Mouse (Mus musculus): ENCODE measurements at regions not wholly inside any gene's neighbourhood (a gene's known extent, or its start where the extent isn't known, plus 50 kb on each side); places are given as distances from the start of the nearest gene placed in this dataset.

DNA sequence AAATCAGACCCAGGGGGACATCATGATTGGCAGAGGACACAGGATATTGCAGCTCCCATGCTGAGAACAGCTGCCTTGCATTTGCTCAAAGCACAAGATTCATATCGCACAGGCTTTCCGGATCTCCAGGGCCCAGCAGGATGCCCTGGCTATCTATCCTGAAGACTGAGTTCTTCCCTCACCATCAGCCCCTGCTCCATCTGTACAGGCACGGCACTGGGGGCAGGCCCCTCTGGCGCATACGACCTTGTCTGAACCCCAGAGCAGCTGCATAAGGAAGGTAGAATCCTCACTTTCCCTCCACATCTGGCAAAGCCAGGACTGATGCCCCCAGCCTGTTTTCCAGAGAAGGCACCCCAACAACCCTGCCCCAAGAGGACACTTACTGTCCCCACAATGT is 266.8 kb downstream of the Tns1 start:
- DNase-seq (ENCODE audit: extremely low read depth, insufficient read length, low spot score), result no peak

DNA sequence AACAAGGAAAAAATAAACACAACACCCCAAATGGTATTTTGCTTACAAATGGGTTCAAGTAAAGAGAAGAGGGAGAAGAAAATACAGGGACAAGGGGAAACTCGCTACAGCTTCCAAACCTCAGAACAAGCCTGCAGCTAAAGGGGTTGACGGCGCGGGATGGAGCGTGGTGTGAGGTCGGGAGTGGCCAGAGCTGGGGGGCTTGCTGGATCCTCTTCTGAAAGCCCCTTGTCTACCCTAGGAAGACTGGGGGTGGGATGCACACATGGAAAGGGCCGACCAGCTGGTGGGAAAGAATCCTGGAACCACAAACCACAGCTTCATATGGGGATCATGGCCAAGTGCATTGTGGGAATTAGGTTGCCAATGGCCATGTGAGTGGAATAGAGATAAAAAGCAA is 267.4 kb downstream of the Tns1 start:
- no peak for DNase-seq (ENCODE audit: extremely low read depth, insufficient read length, low spot score)

DNA sequence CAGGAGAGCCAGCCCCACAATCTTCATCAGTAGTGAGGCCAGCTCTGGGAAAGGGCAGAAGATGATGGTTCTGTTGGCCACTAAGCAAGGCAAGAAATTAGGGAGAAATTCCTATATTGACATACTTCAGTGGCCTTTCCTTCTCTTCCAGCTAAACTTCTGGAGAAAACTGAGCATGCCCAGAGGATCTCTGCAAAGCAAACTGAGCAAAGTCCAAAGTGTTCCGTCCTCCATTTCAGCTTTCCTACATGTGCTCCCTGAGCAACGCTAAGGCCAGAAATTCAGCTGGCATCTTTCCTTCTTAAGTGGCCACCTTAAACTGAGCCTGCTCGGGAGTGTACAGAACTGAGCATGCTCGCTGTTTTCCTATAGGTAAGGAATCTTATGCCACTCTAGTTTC is 268.9 kb downstream of the Tns1 start:
- DNase-seq (ENCODE audit: extremely low read depth, insufficient read length, low spot score), result no peak

DNA sequence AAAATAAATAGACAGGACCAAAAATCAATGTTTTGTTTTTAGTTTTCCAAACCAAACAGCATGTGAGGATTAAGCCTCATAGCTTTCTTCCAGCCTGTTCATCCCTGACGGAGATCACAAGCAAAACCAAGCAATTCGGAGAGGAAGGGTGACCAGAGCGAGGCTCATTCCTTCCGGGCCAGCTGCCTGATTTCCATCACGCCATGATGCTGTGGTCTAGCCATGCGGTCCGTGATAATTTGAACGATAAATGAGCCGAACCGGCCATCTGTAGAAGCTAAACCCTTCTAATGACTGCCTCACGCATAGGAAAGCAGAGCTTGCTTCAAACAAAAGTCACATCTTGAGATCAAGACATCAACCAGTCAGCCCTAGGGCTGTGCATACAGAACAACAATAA is 270.4 kb downstream of the Tns1 start:
- DNase-seq (ENCODE audit: extremely low read depth, insufficient read length, low spot score), result no peak

DNA sequence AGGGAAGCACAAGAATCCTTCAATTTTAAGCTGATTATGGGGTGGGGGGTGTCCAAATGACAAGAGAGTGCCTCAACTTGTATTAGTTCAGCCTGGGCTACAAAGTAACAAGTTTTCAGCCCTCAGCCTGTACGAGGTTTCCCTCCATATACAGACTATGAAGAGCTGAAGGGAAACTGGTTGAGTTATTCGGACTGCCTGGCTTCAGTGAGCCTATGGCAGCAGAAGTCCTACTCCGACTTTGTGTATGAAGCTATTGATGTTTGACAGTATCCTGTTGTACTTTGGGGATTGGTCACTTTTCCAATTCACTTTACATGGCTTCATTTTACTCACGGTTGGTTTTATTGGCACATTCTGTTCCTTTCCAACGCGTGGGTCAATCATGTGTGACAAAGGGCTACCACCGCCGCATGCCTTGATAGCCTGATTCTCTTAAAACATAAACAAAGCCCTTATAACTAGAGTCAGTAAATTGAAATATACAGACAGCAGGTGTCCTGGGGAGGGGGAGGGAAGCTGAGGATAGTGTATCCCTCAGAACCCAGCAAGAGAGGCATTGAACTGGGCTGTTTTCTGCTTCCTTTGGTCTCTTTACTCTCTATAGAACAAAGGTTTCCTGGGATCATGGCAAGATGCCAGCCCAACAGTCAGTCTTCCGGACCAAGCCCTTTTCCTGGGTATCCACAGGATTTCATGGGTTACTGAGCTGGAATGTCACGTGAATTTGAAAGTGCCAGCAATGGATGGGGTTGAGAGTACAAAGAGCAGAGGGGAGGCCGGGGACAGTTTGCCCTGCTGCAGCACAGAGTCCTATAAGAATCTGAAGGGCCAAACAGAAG is 273.9 kb downstream of the Tns1 start:
- DNase-seq (ENCODE audit: extremely low read depth, insufficient read length, low spot score), result no peak

DNA sequence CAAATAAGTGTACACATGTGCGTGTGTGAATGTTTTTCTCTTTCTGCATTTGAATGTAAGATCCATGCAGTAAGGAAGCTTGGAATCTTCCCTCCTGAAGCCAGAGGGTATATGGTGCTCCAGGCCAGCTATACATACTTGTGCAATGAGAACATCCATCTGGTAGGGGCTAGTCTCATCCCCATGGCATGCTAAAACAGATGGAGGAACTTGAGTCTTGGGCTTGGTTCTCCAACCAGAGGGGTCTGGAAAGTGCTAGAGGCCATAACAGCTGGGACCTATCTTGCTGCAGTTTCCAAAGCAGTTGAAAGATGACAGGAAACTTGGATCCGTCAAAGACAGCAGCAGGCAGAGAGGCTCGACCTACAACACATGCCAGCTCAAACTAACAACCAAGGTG is 275.9 kb downstream of the Tns1 start:
- no peak for DNase-seq (ENCODE audit: extremely low read depth, insufficient read length, low spot score)

DNA sequence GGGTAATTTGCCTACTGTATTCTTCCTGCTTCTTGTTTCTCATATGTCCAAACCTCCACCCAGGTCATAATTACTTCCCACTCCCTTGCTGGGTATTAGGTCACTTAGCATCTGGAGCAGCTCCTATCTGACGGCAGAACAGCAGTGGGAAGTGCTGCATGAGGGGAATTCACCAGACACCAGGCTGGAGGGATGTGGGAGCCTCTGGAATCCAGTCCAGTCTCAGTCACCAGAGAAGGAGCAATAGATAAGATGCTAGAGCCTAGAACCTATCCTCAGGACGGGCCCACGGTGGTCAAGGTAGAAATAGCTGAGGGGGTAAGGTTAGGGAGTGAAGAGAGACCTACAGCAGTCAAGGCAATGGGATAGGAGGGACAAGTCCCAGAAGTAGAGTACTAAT is 277.1 kb downstream of the Tns1 start:
- DNase-seq (ENCODE audit: extremely low read depth, insufficient read length, low spot score), result no peak

DNA sequence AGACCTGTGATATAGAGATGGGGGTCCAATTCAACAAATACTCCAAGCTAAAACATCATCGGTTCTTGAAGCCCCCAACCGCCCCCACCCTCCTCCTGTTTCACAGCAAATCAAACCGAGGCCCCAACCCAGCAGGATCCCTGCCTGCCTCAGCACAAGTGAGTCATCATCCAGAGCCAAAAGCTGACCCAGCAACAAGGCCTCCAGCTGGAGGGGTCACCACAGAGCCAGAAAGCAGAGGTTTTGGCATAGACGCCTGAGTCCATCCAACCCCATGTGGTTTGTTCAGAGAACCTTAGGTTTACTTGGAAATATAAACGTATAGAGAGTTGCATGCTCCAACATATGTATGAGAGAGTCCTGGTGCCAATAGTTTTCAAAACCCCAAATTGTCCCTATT is 279.1 kb downstream of the Tns1 start:
- no peak for DNase-seq (ENCODE audit: extremely low read depth, insufficient read length, low spot score)

DNA sequence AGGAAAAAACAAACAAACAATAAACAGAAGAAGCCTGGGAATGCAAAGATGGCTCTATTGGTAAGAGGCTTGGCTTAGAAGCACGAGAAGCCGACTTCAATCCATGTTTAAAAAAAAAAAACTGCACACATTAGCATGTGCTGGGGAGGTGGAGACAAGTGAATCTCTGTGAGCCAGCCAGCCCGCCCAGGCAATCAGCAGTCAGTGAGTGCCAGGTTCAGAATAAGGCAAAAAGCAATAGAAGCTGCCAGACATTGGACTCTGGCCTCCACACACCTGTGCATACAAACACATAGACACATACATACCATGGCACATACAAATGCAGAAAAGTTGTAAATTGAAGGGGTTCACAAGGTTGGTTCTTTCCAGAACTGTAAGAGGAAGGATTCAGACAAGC is 279.7 kb downstream of the Tns1 start:
- no peak for DNase-seq (ENCODE audit: extremely low read depth, insufficient read length, low spot score)

DNA sequence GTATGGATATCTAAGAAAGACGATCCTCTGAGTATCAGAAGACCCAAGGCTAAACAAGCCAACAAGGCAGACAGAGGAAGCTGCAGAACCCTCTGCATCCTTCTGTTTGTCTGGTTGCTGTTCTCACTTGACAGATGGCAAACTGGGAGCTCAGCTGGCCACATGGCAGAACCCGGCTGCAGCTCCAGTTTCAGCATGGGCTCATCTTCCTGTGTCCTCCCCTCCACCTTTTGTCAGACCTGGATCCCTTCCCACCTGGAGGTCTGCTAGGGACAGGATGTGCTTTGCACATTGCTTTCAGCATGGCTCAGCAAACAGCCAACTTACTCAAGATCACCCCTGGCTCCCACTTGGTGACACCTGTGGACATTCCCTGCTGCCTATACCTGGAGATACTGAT is 284.9 kb downstream of the Tns1 start:
- no peak for DNase-seq (ENCODE audit: extremely low read depth, insufficient read length, low spot score)

DNA sequence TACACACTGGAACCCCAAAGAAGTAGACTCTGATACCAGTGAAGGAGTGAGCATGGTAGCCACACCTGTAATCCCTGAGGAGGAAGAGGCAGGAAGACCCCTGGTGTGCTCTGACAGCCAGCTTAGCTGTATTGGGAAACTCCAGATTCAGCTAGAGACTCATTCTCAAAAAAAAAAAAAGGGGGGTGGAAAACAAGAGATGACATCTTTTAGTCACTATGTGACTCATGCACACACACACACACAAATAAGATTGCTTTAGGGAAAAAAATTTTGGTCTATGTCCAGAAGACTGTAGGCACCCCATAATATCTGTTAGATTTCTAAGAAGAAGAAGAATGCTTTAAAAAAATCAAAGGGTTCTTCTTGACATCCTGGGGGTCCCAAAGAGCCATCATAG is 287.6 kb downstream of the Tns1 start:
- DNase-seq (ENCODE audit: extremely low read depth, insufficient read length, low spot score), result no peak

DNA sequence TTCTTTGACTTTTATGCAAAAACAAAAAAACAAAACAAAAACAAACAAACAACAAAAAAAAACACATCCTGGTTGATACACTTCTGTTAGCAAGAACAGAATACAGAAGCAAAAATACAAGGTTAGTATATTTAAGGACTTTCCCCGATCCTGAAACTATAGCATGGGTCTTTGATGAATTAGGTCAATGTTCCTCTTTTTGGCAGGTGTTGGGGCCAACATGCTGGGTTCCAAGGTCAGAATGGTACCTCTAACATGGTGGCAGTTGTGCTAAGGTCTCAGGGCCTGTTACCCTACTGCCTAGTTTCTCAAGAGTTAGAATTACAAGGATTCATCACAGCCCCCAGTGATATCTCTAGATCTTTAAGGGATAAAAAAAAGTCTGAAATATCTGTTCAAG is 289.7 kb downstream of the Tns1 start:
- no peak for DNase-seq (ENCODE audit: extremely low read depth, insufficient read length, low spot score)

DNA sequence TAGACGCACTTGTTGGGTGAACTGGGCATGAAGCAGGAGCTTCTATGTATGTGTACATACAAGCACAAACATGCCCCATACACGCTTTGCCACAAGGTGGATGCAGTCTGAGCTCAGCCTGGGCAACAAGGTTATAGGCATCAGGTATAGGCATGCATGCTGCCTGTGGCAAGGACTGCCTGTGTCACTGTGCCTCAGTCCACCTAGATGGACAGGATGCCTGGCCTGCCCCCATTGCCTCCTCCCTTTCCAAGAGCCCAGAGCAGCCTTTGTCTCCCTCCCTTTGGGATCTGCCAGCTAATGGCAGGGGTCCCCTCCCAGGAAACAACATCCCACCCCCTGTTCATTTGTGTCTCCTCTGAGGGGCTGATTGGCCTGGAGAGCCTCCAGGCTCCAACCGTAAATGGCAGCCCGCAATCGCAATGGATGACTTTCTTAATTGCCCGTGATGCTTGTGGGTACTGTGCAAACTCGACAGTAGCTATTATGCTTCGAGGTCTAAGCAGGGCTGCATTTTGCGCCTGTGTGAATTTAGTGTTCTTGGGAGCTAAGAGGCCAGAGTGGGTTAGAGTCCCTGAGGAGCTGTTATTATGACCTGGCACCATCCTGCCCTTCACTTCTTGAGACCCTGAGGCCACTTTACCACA is 293.6 kb downstream of the Tns1 start:
- DNase-seq (ENCODE audit: extremely low read depth, insufficient read length, low spot score), result no peak

DNA sequence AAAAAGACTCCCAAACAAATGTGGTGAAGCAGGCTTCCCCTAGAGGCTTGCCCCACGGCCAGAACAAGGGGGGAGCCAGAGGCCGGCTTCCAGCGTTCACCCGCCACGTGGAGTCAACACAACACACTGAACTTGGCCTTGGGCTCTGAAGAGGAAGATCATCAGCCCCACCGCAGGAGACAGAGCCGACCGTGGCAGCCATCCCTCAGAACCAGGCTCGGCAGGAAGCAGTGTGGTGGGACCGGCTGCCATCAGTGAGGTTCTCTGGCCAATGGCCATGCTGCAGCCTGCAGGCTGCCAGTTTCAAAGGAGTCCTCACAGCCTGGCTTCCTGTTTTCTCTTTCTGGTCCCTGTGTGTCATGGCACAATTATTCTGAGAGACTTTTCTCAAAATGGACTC is 295.3 kb downstream of the Tns1 start:
- no peak for DNase-seq (ENCODE audit: extremely low read depth, insufficient read length, low spot score)

DNA sequence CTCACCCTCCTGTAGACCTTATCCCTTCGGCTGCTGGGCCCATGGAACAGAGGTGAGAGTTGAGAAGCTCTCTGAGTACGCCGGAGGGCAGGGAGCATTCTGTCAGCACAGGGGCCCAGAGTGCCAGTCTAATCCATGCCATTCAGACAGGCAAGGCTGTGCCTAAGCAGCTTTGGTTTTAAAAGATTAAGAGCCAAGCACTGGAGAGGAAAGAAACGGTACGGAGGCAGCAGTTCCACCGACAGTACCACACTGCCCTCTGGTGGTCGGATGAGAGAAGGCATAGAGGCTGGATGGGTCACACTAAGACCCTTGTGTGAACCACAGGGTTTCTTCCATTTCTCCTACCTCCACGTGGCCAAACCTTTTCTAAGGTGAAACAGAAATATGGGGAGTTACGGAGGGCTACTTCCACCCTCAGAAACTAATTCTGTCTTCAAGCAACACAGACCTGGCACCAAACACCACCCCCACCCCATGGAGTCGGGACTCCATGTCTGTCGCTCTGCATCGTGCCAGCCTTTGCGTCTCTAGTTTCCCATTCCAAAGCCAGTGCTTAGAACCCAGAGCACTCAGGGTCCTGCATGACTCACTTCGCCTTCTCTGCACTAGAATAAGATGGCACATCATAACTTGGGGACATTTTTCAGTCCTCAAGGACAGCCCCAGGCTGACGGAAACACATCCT is 297.9 kb downstream of the Tns1 start:
- DNase-seq (ENCODE audit: extremely low read depth, insufficient read length, low spot score), result peak; percentile 31

DNA sequence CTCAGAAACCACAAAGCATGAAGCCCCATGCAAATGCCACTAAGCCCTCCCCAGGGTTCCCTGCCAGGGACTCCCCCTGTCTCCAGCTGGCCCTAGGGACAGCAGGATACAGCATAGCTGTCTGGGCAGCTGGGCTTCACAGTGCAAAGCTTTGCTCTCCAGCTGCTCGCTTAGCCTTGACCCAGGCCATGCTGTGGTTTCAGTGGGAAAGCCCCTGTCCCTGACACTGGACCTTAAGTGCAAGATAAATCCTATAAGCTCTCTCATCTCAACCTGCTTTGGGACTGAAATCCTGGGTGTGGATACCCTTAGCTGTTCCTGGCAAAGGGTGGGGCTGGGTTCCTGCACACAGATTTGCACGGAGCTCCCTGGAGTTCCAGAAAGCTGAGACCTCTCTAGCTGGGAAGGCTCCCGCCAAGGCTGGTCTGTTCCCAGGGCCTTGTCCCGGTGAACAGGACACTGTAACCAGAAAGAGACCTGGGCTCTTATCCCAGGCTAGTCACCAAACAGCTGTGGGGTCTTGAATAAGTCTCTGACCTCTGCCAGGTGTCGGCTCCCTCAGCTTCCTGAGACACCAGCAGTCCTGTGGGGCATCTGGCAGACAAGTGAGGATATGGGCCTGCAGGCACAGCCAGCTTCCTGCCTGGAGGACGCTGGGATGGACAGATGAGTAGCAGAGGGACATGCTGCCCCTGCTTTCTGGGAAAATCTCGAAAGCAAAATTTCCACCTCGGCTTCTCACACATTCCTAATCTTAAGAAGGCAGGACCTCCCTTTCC is 299.7 kb downstream of the Tns1 start:
- no peak for DNase-seq (ENCODE audit: extremely low read depth, insufficient read length, low spot score)

DNA sequence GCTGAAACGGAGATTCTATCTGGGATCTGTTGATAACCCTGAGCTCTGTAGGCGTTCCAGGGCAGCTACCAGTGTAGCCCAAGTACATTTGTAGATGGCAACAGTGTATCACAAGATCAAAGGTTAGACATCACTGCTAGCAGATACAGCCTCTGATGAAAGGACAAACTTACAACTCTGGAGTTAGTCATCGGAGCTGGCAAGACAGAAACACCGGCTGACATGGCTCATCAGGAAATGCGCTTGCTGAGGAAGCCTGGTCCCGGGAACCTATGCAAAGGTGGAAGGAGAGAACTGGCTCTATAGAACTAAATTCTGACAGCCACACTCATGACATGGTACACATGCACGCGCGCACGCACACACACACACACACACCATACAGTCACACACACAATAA is 300.5 kb downstream of the Tns1 start:
- DNase-seq (ENCODE audit: extremely low read depth, insufficient read length, low spot score), result no peak

DNA sequence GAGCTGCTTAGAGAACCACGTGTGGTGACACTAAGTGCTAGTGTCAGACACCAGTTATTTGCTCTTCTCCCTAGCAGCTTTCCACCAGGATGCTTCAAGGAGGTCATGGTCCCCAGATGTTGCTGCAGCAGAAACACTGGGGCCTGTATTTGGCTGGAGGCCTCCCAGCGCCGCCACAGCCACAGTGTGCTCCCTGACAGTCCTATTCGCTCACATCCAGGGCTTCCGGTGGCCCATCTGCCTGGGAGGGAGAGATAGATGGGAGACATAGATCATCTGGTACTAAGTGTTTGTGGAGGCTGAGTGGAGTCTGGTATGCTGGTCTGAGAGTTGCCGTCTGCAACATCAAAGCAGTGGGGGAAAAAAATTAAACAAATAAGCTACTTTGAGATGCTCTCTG is 301.6 kb downstream of the Tns1 start:
- DNase-seq (ENCODE audit: extremely low read depth, insufficient read length, low spot score), result no peak

DNA sequence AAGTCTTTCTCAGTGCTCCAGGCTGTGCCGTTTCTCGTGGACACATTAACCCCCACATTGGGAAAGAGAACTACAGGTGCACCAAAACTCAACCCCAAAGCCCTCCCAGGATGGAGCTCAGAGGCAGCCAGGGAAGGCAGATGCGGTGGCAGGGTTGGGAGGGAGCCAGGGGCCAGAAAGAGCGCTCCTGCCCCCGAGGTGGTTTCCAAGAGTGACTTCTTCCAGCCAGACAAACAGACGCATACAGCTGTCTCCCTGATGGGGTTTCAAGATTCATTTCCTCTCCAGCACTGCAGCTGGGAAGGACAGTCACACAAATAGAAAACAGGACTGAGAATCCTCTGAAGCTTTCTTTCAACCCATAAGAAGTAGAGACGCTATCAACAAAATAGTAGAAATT is 303.5 kb downstream of the Tns1 start:
- DNase-seq (ENCODE audit: extremely low read depth, insufficient read length, low spot score), result no peak

DNA sequence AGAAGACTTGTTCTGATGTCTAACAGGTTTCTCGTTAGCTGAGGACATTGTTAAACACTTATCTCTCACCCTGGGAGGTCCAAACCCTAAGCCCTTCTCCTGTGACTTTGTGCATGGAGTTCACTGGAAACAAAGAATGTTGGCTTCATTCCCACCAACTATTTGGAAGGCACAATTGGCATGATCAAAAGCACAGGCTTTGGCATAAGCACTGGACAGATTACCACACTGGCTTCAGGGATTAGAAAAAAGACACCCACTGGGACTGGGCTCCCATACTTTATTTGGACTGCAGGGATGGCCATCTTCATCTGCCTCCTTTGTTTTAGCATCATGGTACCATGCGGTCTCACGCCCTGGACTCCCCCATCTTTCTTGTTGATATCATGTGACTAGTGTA is 317.0 kb downstream of the Tns1 start:
- DNase-seq (ENCODE audit: extremely low read depth, insufficient read length, low spot score), result no peak

DNA sequence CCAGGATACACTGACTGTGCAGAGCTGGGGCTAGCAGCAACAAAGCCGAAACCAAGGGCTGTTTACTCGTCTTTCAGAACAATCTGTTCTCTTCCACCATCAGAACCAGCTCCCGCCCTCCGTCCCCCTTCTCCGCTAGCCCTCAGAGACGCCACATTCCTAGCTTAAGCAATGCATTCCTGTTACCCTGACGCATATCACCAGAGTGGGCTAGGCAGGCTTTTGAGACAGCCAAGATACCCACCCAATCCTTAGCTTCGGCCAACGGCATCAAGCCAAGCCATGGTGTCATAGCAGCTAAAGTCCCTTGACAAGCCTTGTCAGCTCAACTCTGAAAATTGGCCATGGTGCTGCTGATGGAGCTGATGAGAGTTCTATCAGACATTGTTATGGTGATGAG is 319.1 kb downstream of the Tns1 start:
- no peak for DNase-seq (ENCODE audit: extremely low read depth, insufficient read length, low spot score)
